Mouse (Mus musculus) myocyte (in vitro differentiated cells): ENCODE measurements around the gene Rbck1. TPM values are rescaled to one million over a fixed set of nuclear protein-coding genes. Genes with fewer than 3 reads are reported as not detected.

Experiments used
- H3K27me3 ChIP-seq: one replicate; pipeline ENCODE4 v1.6.1; 2011; ENCODE audit not compliant: control insufficient read depth, insufficient read depth, insufficient read length
- H3K36me3 ChIP-seq: one replicate; pipeline ENCODE4 v1.6.1; 2011; ENCODE audit not compliant: control insufficient read depth, insufficient read depth
- H3K4me2 ChIP-seq: one replicate; pipeline ENCODE4 v1.6.1; 2011; ENCODE audit warnings: low read depth, control low read depth
- H3K4me3 ChIP-seq: one replicate; pipeline ENCODE4 v1.5.1; 2011; ENCODE audit warnings: mild to moderate bottlenecking, control low read depth, moderate library complexity
- H3K79me2 ChIP-seq: one replicate; pipeline ENCODE4 v1.6.1; 2011; ENCODE audit not compliant: control insufficient read depth, insufficient read depth
- H3ac ChIP-seq: one replicate; pipeline ENCODE4 v1.6.1; 2011; ENCODE audit not compliant: control insufficient read depth, insufficient read length
- CEBPB ChIP-seq: IDR thresholded peaks from 2 replicates; pipeline ENCODE4 v1.6.1; 2011; ENCODE audit warnings: mild to moderate bottlenecking, moderate library complexity; ENCODE audit not compliant: poor library complexity, insufficient read depth, severe bottlenecking
- E2F4 ChIP-seq: IDR thresholded peaks from one replicate; pipeline ENCODE4 v1.6.1; 2011; ENCODE audit warnings: mild to moderate bottlenecking, control low read depth, moderate library complexity; ENCODE audit not compliant: insufficient read depth
- MAX ChIP-seq: IDR thresholded peaks from one replicate; pipeline ENCODE4 v1.6.1; 2011; ENCODE audit warnings: low read depth, mild to moderate bottlenecking, control low read depth
- MYOD1 ChIP-seq, 3 experiments: IDR thresholded peaks; one replicate each; pipeline ENCODE4 v1.6.1; 2011; ENCODE audit warnings: control low read depth in 2 of 3, low read depth in 2 of 3, mild to moderate bottlenecking in 2 of 3, moderate library complexity in 1 of 3; ENCODE audit not compliant: insufficient read length in 2 of 3, control insufficient read depth in 1 of 3
- MYOG ChIP-seq, 3 experiments: IDR thresholded peaks; one replicate each; pipeline ENCODE4 v1.6.1; 2011; ENCODE audit warnings: control low read depth in 2 of 3, low read depth in 2 of 3, mild to moderate bottlenecking in 2 of 3; ENCODE audit not compliant: insufficient read length in 2 of 3, control insufficient read depth in 1 of 3, insufficient read depth in 1 of 3
- POLR2A ChIP-seq: IDR thresholded peaks from one replicate; pipeline ENCODE4 v1.6.1; 2011; ENCODE audit warnings: low read depth, mild to moderate bottlenecking, control low read depth, moderate library complexity; ENCODE audit not compliant: insufficient read length
- POLR2AphosphoS2 ChIP-seq: IDR thresholded peaks from one replicate; pipeline ENCODE4 v1.6.1; 2011; ENCODE audit warnings: low read depth, control low read depth; ENCODE audit not compliant: insufficient read length
- REST ChIP-seq: IDR thresholded peaks from one replicate; pipeline ENCODE4 v1.6.1; 2011; ENCODE audit warnings: mild to moderate bottlenecking, control low read depth, moderate library complexity; ENCODE audit not compliant: insufficient read depth, insufficient read length
- SRF ChIP-seq: IDR thresholded peaks from one replicate; pipeline ENCODE4 v1.6.1; 2011; ENCODE audit warnings: low read depth; ENCODE audit not compliant: control insufficient read depth, insufficient read length
- TCF12 ChIP-seq: IDR thresholded peaks from one replicate; pipeline ENCODE4 v1.6.1; 2011; ENCODE audit warnings: mild to moderate bottlenecking, control low read depth; ENCODE audit not compliant: poor library complexity, insufficient read depth, severe bottlenecking
- TCF3 ChIP-seq: IDR thresholded peaks from one replicate; pipeline ENCODE4 v1.6.1; 2011; ENCODE audit warnings: low read depth, control low read depth; ENCODE audit not compliant: insufficient read length
- USF1 ChIP-seq: IDR thresholded peaks from one replicate; pipeline ENCODE4 v1.6.1; 2011; ENCODE audit warnings: low read depth, mild to moderate bottlenecking, control low read depth, moderate library complexity
- polyA plus RNA-seq: library from polyadenylated mRNA; unstranded; fragments of >200 nt; fragmentation: generic; extraction: Trizol; gene quantifications from one replicate; pipeline ENCODE4 v1.2.1, GENCODE M21; 2012; ENCODE audit warnings: missing spikeins

Rbck1 gene
- polyA plus RNA-seq, 1 experiment: 73.3 TPM

- TF ChIP-seq USF1 (no peak), TCF12 (no peak), MAX (no peak), TCF3 (no peak), CEBPB (no peak), REST (no peak), E2F4 (no peak), MYOG (IDR thresholded peaks at IDR 0.05; ENCODE audit: control insufficient read depth in 1 of 3, insufficient read depth in 1 of 3, insufficient read length in 2 of 3, low read depth in 2 of 3) (no peak), POLR2A (no peak), POLR2AphosphoS2 (no peak), MYOD1 (IDR thresholded peaks at IDR 0.05; ENCODE audit: control insufficient read depth in 1 of 3, insufficient read length in 2 of 3, low read depth in 2 of 3) (no peak), SRF (no peak)
- Histone ChIP-seq H3K27me3 (no peaks in the 10 kb centered on the region), H3K4me3 (no peak overlapping the region)
Observed at GRCm38 (mm10) chr2:152323971-152324370, 8.5 kb downstream of the Rbck1 start.

GRCm38 (mm10) chr2:152322198-152322597, 10.3 kb downstream of the Rbck1 start:
- Histone ChIP-seq H3K79me2 (no peaks in the 10 kb centered on the region), H3K27me3 (no peaks in the 10 kb centered on the region), H3K4me3 (no peak overlapping the region), H3K4me2 (no peak overlapping the region), H3ac (no peak overlapping the region), H3K36me3 (peaks cover 9% of the 10 kb centered on the region)
- TF ChIP-seq MYOG (IDR thresholded peaks at IDR 0.05; ENCODE audit: control insufficient read depth in 1 of 3, insufficient read depth in 1 of 3, insufficient read length in 2 of 3, low read depth in 2 of 3) (no peak), CEBPB (no peak), POLR2AphosphoS2 (no peak), SRF (no peak), TCF12 (no peak), POLR2A (no peak), REST (no peak), USF1 (no peak), TCF3 (no peak), MAX (no peak), E2F4 (no peak), MYOD1 (IDR thresholded peaks at IDR 0.05; ENCODE audit: control insufficient read depth in 1 of 3, insufficient read length in 2 of 3, low read depth in 2 of 3) (no peak)

More at GRCm38 (mm10) chr2:152323971-152324370, 8.5 kb downstream of the Rbck1 start:
- no peak overlapping the region for H3K4me2 ChIP-seq
- peaks cover 9% of the 10 kb centered on the region for H3K36me3 ChIP-seq
- H3ac ChIP-seq: no peak overlapping the region
- H3K79me2 ChIP-seq: no peaks in the 10 kb centered on the region

GRCm38 (mm10) chr2:152321558-152321957, 10.9 kb downstream of the Rbck1 start:
- peak; percentile 53 to 95 (median 92) for TF ChIP-seq MYOG (IDR thresholded peaks at IDR 0.05; ENCODE audit: control insufficient read depth in 1 of 3, insufficient read depth in 1 of 3, insufficient read length in 2 of 3, low read depth in 2 of 3)
- TF ChIP-seq MYOD1 (IDR thresholded peaks at IDR 0.05; ENCODE audit: control insufficient read depth in 1 of 3, insufficient read length in 2 of 3, low read depth in 2 of 3): peak in 2 of 3 experiments; percentile 84 to 94
- no peak for TF ChIP-seq CEBPB
- peak; percentile 8 for TF ChIP-seq TCF12
- TF ChIP-seq MAX: no peak
- TF ChIP-seq POLR2AphosphoS2: no peak
- no peak for TF ChIP-seq SRF
- TF ChIP-seq TCF3: peak; percentile 62
- TF ChIP-seq REST: no peak
- no peak for TF ChIP-seq POLR2A
- no peak for TF ChIP-seq USF1
- Histone ChIP-seq H3K79me2 (no peaks in the 10 kb centered on the region), H3ac (no peak overlapping the region), H3K4me2 (no peak overlapping the region), H3K36me3 (peaks cover 9% of the 10 kb centered on the region), H3K4me3 (no peak overlapping the region), H3K27me3 (no peaks in the 10 kb centered on the region)

- Histone ChIP-seq H3K79me2 (no peaks in the 10 kb centered on the region), H3K27me3 (no peaks in the 10 kb centered on the region), H3ac (no peak overlapping the region), H3K4me2 (no peak overlapping the region), H3K36me3 (peaks cover 20% of the 10 kb centered on the region), H3K4me3 (no peak overlapping the region)
- no peak for TF ChIP-seq SRF
- no peak for TF ChIP-seq CEBPB
- no peak for TF ChIP-seq TCF12
- no peak for TF ChIP-seq POLR2A
- TF ChIP-seq REST: no peak
- TF ChIP-seq USF1: no peak
- no peak for TF ChIP-seq E2F4
- TF ChIP-seq MYOG (IDR thresholded peaks at IDR 0.05; ENCODE audit: control insufficient read depth in 1 of 3, insufficient read depth in 1 of 3, insufficient read length in 2 of 3, low read depth in 2 of 3): no peak
- no peak for TF ChIP-seq TCF3
- no peak for TF ChIP-seq POLR2AphosphoS2
- no peak for TF ChIP-seq MYOD1 (IDR thresholded peaks at IDR 0.05; ENCODE audit: control insufficient read depth in 1 of 3, insufficient read length in 2 of 3, low read depth in 2 of 3)
- TF ChIP-seq MAX: no peak
Observed at GRCm38 (mm10) chr2:152317054-152317453, 15.4 kb downstream of the Rbck1 start.

- H3ac ChIP-seq: no peak overlapping the region
- peaks cover 26% of the 10 kb centered on the region for H3K36me3 ChIP-seq
- H3K4me2 ChIP-seq: no peak overlapping the region
- H3K79me2 ChIP-seq: no peaks in the 10 kb centered on the region
- H3K27me3 ChIP-seq: no peaks in the 10 kb centered on the region
- H3K4me3 ChIP-seq: no peak overlapping the region
- TF ChIP-seq MYOD1 (IDR thresholded peaks at IDR 0.05; ENCODE audit: control insufficient read depth in 1 of 3, insufficient read length in 2 of 3, low read depth in 2 of 3) (no peak), POLR2AphosphoS2 (no peak), REST (no peak), E2F4 (no peak), USF1 (no peak), MAX (no peak), TCF3 (no peak), TCF12 (no peak)
Observed at GRCm38 (mm10) chr2:152313926-152314325, 18.5 kb downstream of the Rbck1 start.
